Mouse (Mus musculus) kidney, postnatal 0 days (tissue): ENCODE data around the gene Rbfox2. TPM values are rescaled to one million over a fixed set of nuclear protein-coding genes. Genes with fewer than 3 reads are reported as not detected.

ENCODE experiments used
- ATAC-seq: fragments of 200-750 bp; cut with Nextera tagmentation; replicated peaks from 2 replicates; pipeline ENCODE4 v1.8.0; 2017; ENCODE audit warnings: low read depth, moderate number of reproducible peaks, moderate TSS enrichment, moderate library complexity; ENCODE audit not compliant: low FRiP score
- DNase-seq: peaks from one replicate; pipeline ENCODE4 v3.0.0-alpha.2; 2016; ENCODE audit warnings: low spot score
- H3K27ac ChIP-seq: fragments of 300-500 bp; sonication (generic); 2 replicates; pipeline ENCODE4 v1.5.1; 2014; ENCODE audit warnings: mild to moderate bottlenecking
- H3K27me3 ChIP-seq: fragments of 300-500 bp; sonication (generic); 2 replicates; pipeline ENCODE4 v1.6.1; 2014; ENCODE audit warnings: low read length, mixed read lengths; ENCODE audit not compliant: insufficient read depth
- H3K36me3 ChIP-seq: fragments of 300-500 bp; sonication (generic); 2 replicates; pipeline ENCODE4 v1.6.1; 2014; ENCODE audit warnings: low read length, mixed read lengths; ENCODE audit not compliant: insufficient read depth
- H3K4me1 ChIP-seq: fragments of 300-500 bp; sonication (generic); replicated peaks from 2 replicates; pipeline ENCODE4 v1.6.1; 2014; ENCODE audit warnings: antibody characterized with exemption, low read length, mixed read lengths; ENCODE audit not compliant: insufficient read depth
- H3K4me2 ChIP-seq: fragments of 300-500 bp; sonication (generic); 2 replicates; pipeline ENCODE4 v1.6.1; 2014; ENCODE audit warnings: mild to moderate bottlenecking, low read length, moderate library complexity, mixed read lengths
- H3K4me3 ChIP-seq: fragments of 300-500 bp; sonication (generic); replicated peaks from 2 replicates; pipeline ENCODE4 v1.5.1; 2014; ENCODE audit warnings: low read depth, low read length
- H3K9ac ChIP-seq: fragments of 300-500 bp; sonication (generic); 2 replicates; pipeline ENCODE4 v1.6.1; 2014; ENCODE audit warnings: low read depth, low read length
- H3K9me3 ChIP-seq: fragments of 300-500 bp; sonication (generic); replicated peaks from 2 replicates; pipeline ENCODE4 v1.6.1; 2016; ENCODE audit warnings: low read length, inconsistent platforms, mixed read lengths
- CTCF ChIP-seq: IDR thresholded peaks from 2 replicates; pipeline ENCODE4 v1.5.1; 2016; ENCODE audit warnings: antibody characterized with exemption, low read depth, mild to moderate bottlenecking, moderate library complexity
- WGBS: fragments of 180-500 bp; shearing (Covaris S2); extraction: QIAGEN DNeasy Blood & Tissue Kit; methylation state at CpG from one replicate; pipeline ENCODE4 v1.1.7; 2014; 5-methylcytosine and 5-hydroxymethylcytosine counted together
- polyA plus RNA-seq: library from polyadenylated mRNA; unstranded; fragments of >200 nt; fragmentation: Nextera tagmentation; extraction: Ambion mirVana; gene quantifications from 2 replicates; pipeline ENCODE4 v1.2.1, GENCODE M21; 2015

Gene Rbfox2
- polyA plus RNA-seq, 1 experiment from 2014 or later: 22.7 TPM

GRCm38 (mm10) chr15:77332272-77332991, 25.6 kb upstream of the Rbfox2 start:
- Histone ChIP-seq H3K27me3 (no peaks in the 10 kb centered on the region), H3K9me3 (no peaks in the 10 kb centered on the region), H3K4me1 (peaks cover 16% of the 10 kb centered on the region), H3K4me3 (no peak overlapping the region), H3K4me2 (no peak overlapping the region), H3K27ac (0 out of 2 replicates have a peak overlapping the region, but pooled peaks have one; percentile 42), H3K36me3 (no peaks in the 10 kb centered on the region), H3K9ac (no peak overlapping the region)
- DNase-seq: no peak
- no peak for TF ChIP-seq CTCF
- no peak for ATAC-seq
- WGBS: 78% methylated on average over 7 of the region's 7 CpGs

- Histone ChIP-seq H3K4me2 (no peak overlapping the region), H3K4me3 (no peak overlapping the region), H3K27ac (0 out of 2 replicates have a peak overlapping the region, but pooled peaks have one; percentile 42), H3K4me1 (peaks cover 11% of the 10 kb centered on the region; the same call in 1 of the 2 replicates), H3K9me3 (no peaks in the 10 kb centered on the region), H3K36me3 (no peaks in the 10 kb centered on the region), H3K9ac (no peak overlapping the region), H3K27me3 (no peaks in the 10 kb centered on the region)
- no peak for DNase-seq
- WGBS: 48% methylated on average over 4 of the region's 4 CpGs
- peak; percentile 26; the same call in 1 of the 2 replicates for ATAC-seq
- no peak for TF ChIP-seq CTCF
Measured at GRCm38 (mm10) chr15:77331444-77331843, 24.6 kb upstream of the Rbfox2 start.

GRCm38 (mm10) chr15:77329681-77330180, 22.9 kb upstream of the Rbfox2 start:
- H3K27ac ChIP-seq: no peak overlapping the region
- H3K9me3 ChIP-seq: no peaks in the 10 kb centered on the region
- 72% methylated on average over 12 of the region's 12 CpGs for WGBS
- ATAC-seq: no peak
- H3K4me2 ChIP-seq: no peak overlapping the region
- no peak for DNase-seq
- peaks cover 5% of the 10 kb centered on the region; the same call in 1 of the 2 replicates for H3K4me1 ChIP-seq
- no peaks in the 10 kb centered on the region for H3K36me3 ChIP-seq
- TF ChIP-seq CTCF: no peak
- H3K4me3 ChIP-seq: no peak overlapping the region
- H3K9ac ChIP-seq: no peak overlapping the region
- H3K27me3 ChIP-seq: no peaks in the 10 kb centered on the region

- Histone ChIP-seq H3K9ac (no peak overlapping the region), H3K27me3 (no peaks in the 10 kb centered on the region), H3K9me3 (no peaks in the 10 kb centered on the region), H3K27ac (no peak overlapping the region), H3K36me3 (no peaks in the 10 kb centered on the region), H3K4me1 (peaks cover 5% of the 10 kb centered on the region; the same call in 1 of the 2 replicates), H3K4me2 (no peak overlapping the region), H3K4me3 (no peak overlapping the region)
- TF ChIP-seq CTCF: no peak
- 82% methylated on average over 4 of the region's 4 CpGs for WGBS
- ATAC-seq (no peak), DNase-seq (no peak)
Measured at GRCm38 (mm10) chr15:77326361-77326760, 19.6 kb upstream of the Rbfox2 start.

- DNase-seq (no peak), ATAC-seq (no peak)
- H3K9ac ChIP-seq: no peak overlapping the region
- no peak overlapping the region for H3K27ac ChIP-seq
- H3K27me3 ChIP-seq: no peaks in the 10 kb centered on the region
- H3K4me2 ChIP-seq: no peak overlapping the region
- WGBS: 91% methylated on average over 11 of the region's 11 CpGs
- H3K4me1 ChIP-seq: no peaks in the 10 kb centered on the region
- H3K9me3 ChIP-seq: no peaks in the 10 kb centered on the region
- no peak overlapping the region for H3K4me3 ChIP-seq
- no peak for TF ChIP-seq CTCF
- no peaks in the 10 kb centered on the region for H3K36me3 ChIP-seq
Measured at GRCm38 (mm10) chr15:77324426-77324825, 17.6 kb upstream of the Rbfox2 start.

GRCm38 (mm10) chr15:77323226-77323625, 16.4 kb upstream of the Rbfox2 start:
- no peak for ATAC-seq

More at GRCm38 (mm10) chr15:77323226-77323625, 16.4 kb upstream of the Rbfox2 start:
- H3K36me3 ChIP-seq: no peaks in the 10 kb centered on the region
- no peak overlapping the region for H3K9ac ChIP-seq
- TF ChIP-seq CTCF: no peak
- H3K4me3 ChIP-seq: no peak overlapping the region
- no peaks in the 10 kb centered on the region for H3K9me3 ChIP-seq
- 74% methylated on average over 10 of the region's 10 CpGs for WGBS
- no peak overlapping the region for H3K4me2 ChIP-seq
- DNase-seq: no peak
- H3K27me3 ChIP-seq: no peaks in the 10 kb centered on the region
- no peak overlapping the region for H3K27ac ChIP-seq
- H3K4me1 ChIP-seq: no peaks in the 10 kb centered on the region
